Mouse (Mus musculus) ES-E14 (cell line): ENCODE data around the gene Sephs1.

Experiments
- CHD2 ChIP-seq: IDR thresholded peaks from 2 replicates; pipeline ENCODE4 v1.6.1; 2014; ENCODE audit warnings: mild to moderate bottlenecking, low read depth, low read length, inconsistent platforms
- ZNF384 ChIP-seq: IDR thresholded peaks from 2 replicates; pipeline ENCODE4 v1.6.1; 2012; ENCODE audit warnings: low read depth, low read length, inconsistent platforms

- TF ChIP-seq CHD2 (no peak), ZNF384 (no peak)
Observed at GRCm38 (mm10) chr2:4934516-4934915, 53.2 kb downstream of the Sephs1 start.
